Mouse (Mus musculus) ES-Bruce4 (cell line): ENCODE results near the gene Sgms1. TPM values are rescaled to one million over a fixed set of nuclear protein-coding genes. Genes with fewer than 3 reads are reported as not detected.
A peak's percentile ranks its signal among the peaks of the same experiment; 100 is the strongest.

Experiments used
- H3K27ac ChIP-seq: 2 replicates; pipeline ENCODE4 v1.5.1; 2012; ENCODE audit warnings: low read length, inconsistent platforms; ENCODE audit not compliant: insufficient read depth
- H3K27me3 ChIP-seq: 2 replicates; pipeline ENCODE4 v1.6.1; 2012; ENCODE audit warnings: mild to moderate bottlenecking, low read length, inconsistent platforms; ENCODE audit not compliant: control insufficient read depth, poor library complexity, insufficient read depth, severe bottlenecking
- H3K36me3 ChIP-seq: 2 replicates; pipeline ENCODE4 v1.6.1; 2012; ENCODE audit warnings: inconsistent platforms, mild to moderate bottlenecking, low read length, moderate library complexity; ENCODE audit not compliant: control insufficient read depth, poor library complexity, insufficient read depth, severe bottlenecking
- H3K4me1 ChIP-seq: one replicate; pipeline ENCODE4 v1.8.1; 2011; ENCODE audit warnings: low read length; ENCODE audit not compliant: control insufficient read depth, insufficient read depth
- H3K4me3 ChIP-seq: 2 replicates; pipeline ENCODE4 v1.5.1; 2011; ENCODE audit warnings: low read depth, mild to moderate bottlenecking, low read length
- H3K9ac ChIP-seq: 2 replicates; pipeline ENCODE4 v1.6.1; 2012; ENCODE audit warnings: low read depth, mild to moderate bottlenecking, inconsistent platforms; ENCODE audit not compliant: poor library complexity, severe bottlenecking
- H3K9me3 ChIP-seq: replicated peaks from 2 replicates; pipeline ENCODE4 v1.6.1; 2012; ENCODE audit warnings: mild to moderate bottlenecking, low read length, inconsistent platforms; ENCODE audit not compliant: control insufficient read depth, poor library complexity, insufficient read depth, severe bottlenecking
- CTCF ChIP-seq: IDR thresholded peaks from one replicate; pipeline ENCODE4 v1.8.1; 2011; ENCODE audit warnings: low read depth, low read length
- EP300 ChIP-seq: IDR thresholded peaks from 2 replicates; pipeline ENCODE4 v1.6.1; 2011; ENCODE audit warnings: low read depth, low read length; ENCODE audit not compliant: insufficient read depth
- POLR2A ChIP-seq: IDR thresholded peaks from one replicate; pipeline ENCODE4 v1.8.1; 2011; ENCODE audit warnings: low read length; ENCODE audit not compliant: insufficient read depth
- polyA plus RNA-seq: library from polyadenylated mRNA; stranded (reverse); fragments of >200 nt; gene quantifications from 2 replicates; pipeline ENCODE4 v1.2.4, GENCODE M21; 2011; ENCODE audit warnings: low read depth; ENCODE audit not compliant: missing spikeins, insufficient read depth, insufficient read length

Sgms1 gene
- polyA plus RNA-seq, 1 experiment = 69.7 TPM

GRCm38 (mm10) chr19:32230798-32231197 is 158.7 kb downstream of the Sgms1 start:
- Histone ChIP-seq H3K27me3 (no peaks in the 10 kb centered on the region), H3K27ac (no peak overlapping the region), H3K9ac (no peak overlapping the region), H3K36me3 (no peaks in the 10 kb centered on the region), H3K9me3 (no peaks in the 10 kb centered on the region), H3K4me1 (peaks cover 10% of the 10 kb centered on the region), H3K4me3 (no peak overlapping the region)
- TF ChIP-seq CTCF = no peak
- no peak for TF ChIP-seq EP300
- no peak for TF ChIP-seq POLR2A

- Histone ChIP-seq H3K27me3 (no peaks in the 10 kb centered on the region), H3K4me1 (peaks cover 10% of the 10 kb centered on the region), H3K9me3 (no peaks in the 10 kb centered on the region), H3K36me3 (no peaks in the 10 kb centered on the region), H3K9ac (no peak overlapping the region), H3K4me3 (no peak overlapping the region), H3K27ac (no peak overlapping the region)
- TF ChIP-seq EP300 (no peak), CTCF (no peak), POLR2A (no peak)
These were observed 159.2 kb downstream of the Sgms1 start for GRCm38 (mm10) chr19:32230301-32230700.

GRCm38 (mm10) chr19:32229776-32230175 is 159.7 kb downstream of the Sgms1 start:
- H3K4me3 ChIP-seq = no peak overlapping the region
- TF ChIP-seq EP300 = no peak
- TF ChIP-seq CTCF = no peak
- no peak for TF ChIP-seq POLR2A
- H3K9me3 ChIP-seq = no peaks in the 10 kb centered on the region
- peaks cover 11% of the 10 kb centered on the region for H3K4me1 ChIP-seq
- no peaks in the 10 kb centered on the region for H3K27me3 ChIP-seq
- H3K36me3 ChIP-seq = no peaks in the 10 kb centered on the region
- no peak overlapping the region for H3K27ac ChIP-seq
- no peak overlapping the region for H3K9ac ChIP-seq

- TF ChIP-seq EP300 (no peak), CTCF (no peak), POLR2A (no peak)
- Histone ChIP-seq H3K27ac (no peak overlapping the region), H3K4me1 (peaks cover 7% of the 10 kb centered on the region), H3K9me3 (no peaks in the 10 kb centered on the region), H3K27me3 (no peaks in the 10 kb centered on the region), H3K4me3 (no peak overlapping the region), H3K9ac (no peak overlapping the region), H3K36me3 (no peaks in the 10 kb centered on the region)
These were observed 162.3 kb downstream of the Sgms1 start for GRCm38 (mm10) chr19:32227175-32227574.

- H3K27ac ChIP-seq = no peak overlapping the region
These were observed 164.4 kb downstream of the Sgms1 start for GRCm38 (mm10) chr19:32225097-32225490.

GRCm38 (mm10) chr19:32224318-32225096 is 165.0 kb downstream of the Sgms1 start:
- Histone ChIP-seq H3K4me1 (peaks cover 2% of the 10 kb centered on the region), H3K9ac (no peak overlapping the region), H3K27ac (no peak overlapping the region), H3K4me3 (no peak overlapping the region), H3K36me3 (no peaks in the 10 kb centered on the region), H3K27me3 (no peaks in the 10 kb centered on the region), H3K9me3 (no peaks in the 10 kb centered on the region)
- TF ChIP-seq EP300 = no peak

More at GRCm38 (mm10) chr19:32225097-32225490, 164.4 kb downstream of the Sgms1 start:
- Histone ChIP-seq H3K9ac (no peak overlapping the region), H3K36me3 (no peaks in the 10 kb centered on the region), H3K4me3 (no peak overlapping the region), H3K4me1 (peaks cover 2% of the 10 kb centered on the region), H3K9me3 (no peaks in the 10 kb centered on the region), H3K27me3 (no peaks in the 10 kb centered on the region)
- TF ChIP-seq POLR2A (no peak), CTCF (peak; percentile 36)
